Mouse (Mus musculus) gastrocnemius, postnatal 36 days (tissue): Measurements from ENCODE around the gene 4930442H23Rik. TPM values are rescaled to one million over a fixed set of nuclear protein-coding genes. Genes with fewer than 3 reads are reported as not detected.

ENCODE experiments used
- DNase-seq, 2 experiments: peaks; one replicate each; pipeline ENCODE4 v3.0.0; 2022
- intact Hi-C: fragments of 180-260 bp; cut with DNase I; formaldehyde crosslinking; loops from one replicate; pipeline ENCODE4 v1.15.1; 2025
- total RNA-seq, 2 experiments: library from RNA; stranded (reverse); gene quantifications; 2 replicates each; pipeline ENCODE4 v1.2.3; 2021

4930442H23Rik gene
- total RNA-seq, 2 experiments from 2014 or later = not detected

GRCm38 (mm10) chr10:81154736-81155135, 28.9 kb downstream of the 4930442H23Rik start:
- intact Hi-C loops = no loop called here
- no peak for DNase-seq

DNA sequence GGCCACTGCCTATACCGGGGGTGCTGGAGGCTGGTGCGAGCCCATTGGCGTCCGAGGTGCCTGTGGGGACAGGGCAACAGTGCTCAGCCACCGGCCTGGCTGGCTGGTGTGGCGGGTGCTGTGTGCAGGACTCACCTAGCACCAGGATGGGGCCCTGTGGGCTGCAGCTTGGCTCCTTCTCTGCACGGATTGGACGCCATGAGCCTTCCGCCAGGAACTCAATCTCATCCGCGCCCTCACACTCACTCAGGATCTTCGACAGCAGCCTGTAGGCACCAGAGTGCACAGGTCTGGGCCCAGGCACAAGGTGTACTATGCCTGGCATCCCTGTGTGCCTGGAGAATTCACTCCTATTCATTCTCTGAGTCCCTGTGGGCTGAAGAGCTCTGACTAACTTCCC, 29.3 kb downstream of the 4930442H23Rik start:
- no peak for DNase-seq
- intact Hi-C loops = no loop called here

DNA sequence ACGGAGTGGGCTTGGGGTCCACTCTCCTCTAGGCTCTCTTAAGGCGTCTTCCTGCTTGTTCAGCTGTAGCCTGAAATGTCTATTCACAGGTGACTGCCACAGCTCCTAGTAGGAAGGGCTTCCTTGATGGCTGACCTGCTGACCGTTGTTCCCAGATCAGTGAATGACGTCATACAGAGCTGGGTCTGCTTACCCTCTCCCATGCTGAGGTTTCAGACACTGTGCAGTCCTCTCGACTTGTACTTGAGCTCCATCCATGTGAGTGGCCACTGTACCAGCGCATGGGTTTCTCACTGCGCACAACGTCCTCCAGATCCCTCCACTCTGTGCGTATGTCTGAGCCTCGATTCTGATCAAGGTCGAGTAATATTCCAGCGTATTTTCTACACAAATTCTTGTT, 31.0 kb downstream of the 4930442H23Rik start:
- intact Hi-C loops = no loop called here
- no peak for DNase-seq

GRCm38 (mm10) chr10:81151261-81151660, 32.4 kb downstream of the 4930442H23Rik start:
- intact Hi-C loops = no loop called here
- DNase-seq = no peak

DNA sequence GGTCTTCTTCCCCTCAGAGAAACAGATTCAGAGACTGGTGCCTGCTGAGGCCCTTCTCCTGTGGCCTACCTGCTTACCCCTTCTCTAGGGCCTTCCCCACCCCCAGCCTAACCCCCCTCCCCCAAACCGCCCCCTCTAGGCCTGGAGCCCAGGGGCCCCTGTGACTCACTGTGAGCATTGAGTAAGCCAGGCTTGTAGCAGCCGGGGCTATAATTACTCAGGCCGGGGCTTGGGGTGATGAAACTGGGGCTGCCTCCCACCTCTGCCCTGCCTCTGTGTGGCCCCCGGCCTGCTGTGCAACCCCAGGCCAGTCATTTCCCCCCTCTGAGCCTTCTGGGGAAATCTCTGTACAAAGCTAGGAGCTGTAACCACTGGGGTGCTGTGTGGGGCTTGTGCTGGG, 37.4 kb downstream of the 4930442H23Rik start:
- intact Hi-C loops = loop anchor here (5.0 kb wide), 1 partner anchor 301 kb away; no protein-coding TSS in a partner anchor

GRCm38 (mm10) chr10:81145778-81146177, 37.9 kb downstream of the 4930442H23Rik start:
- intact Hi-C loops = loop anchor here (5.0 kb wide), 1 partner anchor 302 kb away; no protein-coding TSS in a partner anchor

More for the DNA sequence above, 37.4 kb downstream of the 4930442H23Rik start:
- DNase-seq = no peak

GRCm38 (mm10) chr10:81145307-81145706, 38.3 kb downstream of the 4930442H23Rik start:
- no peak for DNase-seq
- intact Hi-C loops = loop anchor here (5.0 kb wide), 1 partner anchor 302 kb away; no protein-coding TSS in a partner anchor

More at GRCm38 (mm10) chr10:81145778-81146177, 37.9 kb downstream of the 4930442H23Rik start:
- no peak for DNase-seq

GRCm38 (mm10) chr10:81144667-81145066, 39.0 kb downstream of the 4930442H23Rik start:
- DNase-seq = no peak

DNA sequence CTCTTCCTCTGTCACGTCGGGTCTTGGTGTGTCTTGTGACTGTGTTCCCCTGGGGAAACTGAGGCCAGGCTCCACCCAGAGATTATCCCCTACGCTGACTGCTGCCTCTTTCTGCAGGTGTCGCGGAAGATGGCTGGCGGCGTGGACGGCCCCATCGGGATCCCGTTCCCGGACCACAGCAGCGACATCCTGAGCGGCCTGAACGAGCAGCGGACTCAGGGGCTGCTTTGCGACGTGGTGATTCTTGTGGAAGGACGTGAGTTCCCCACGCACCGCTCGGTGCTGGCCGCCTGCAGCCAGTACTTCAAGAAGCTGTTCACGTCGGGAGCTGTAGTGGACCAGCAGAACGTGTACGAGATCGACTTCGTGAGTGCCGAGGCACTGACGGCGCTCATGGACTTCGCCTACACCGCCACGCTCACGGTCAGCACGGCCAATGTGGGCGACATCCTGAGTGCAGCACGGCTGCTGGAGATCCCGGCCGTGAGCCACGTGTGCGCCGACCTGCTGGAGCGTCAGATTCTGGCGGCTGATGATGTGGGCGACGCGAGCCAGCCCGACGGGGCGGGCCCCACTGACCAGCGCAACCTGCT, 39.7 kb downstream of the 4930442H23Rik start:
- intact Hi-C loops = no loop called here
- DNase-seq = no peak

More at GRCm38 (mm10) chr10:81144667-81145066, 39.0 kb downstream of the 4930442H23Rik start:
- intact Hi-C loops = loop anchor here (5.0 kb wide), 1 partner anchor 303 kb away; no protein-coding TSS in a partner anchor

GRCm38 (mm10) chr10:81143157-81143633, 40.5 kb downstream of the 4930442H23Rik start:
- intact Hi-C loops = no loop called here
- DNase-seq = no peak

GRCm38 (mm10) chr10:81142551-81142981, 41.1 kb downstream of the 4930442H23Rik start:
- intact Hi-C loops = no loop called here

GRCm38 (mm10) chr10:81141455-81142210, 42.0 kb downstream of the 4930442H23Rik start:
- intact Hi-C loops = no loop called here

More at GRCm38 (mm10) chr10:81142551-81142981, 41.1 kb downstream of the 4930442H23Rik start:
- DNase-seq = no peak

GRCm38 (mm10) chr10:81140717-81141454, 42.8 kb downstream of the 4930442H23Rik start:
- intact Hi-C loops = no loop called here
- DNase-seq = no peak

More at GRCm38 (mm10) chr10:81141455-81142210, 42.0 kb downstream of the 4930442H23Rik start:
- DNase-seq = no peak

DNA sequence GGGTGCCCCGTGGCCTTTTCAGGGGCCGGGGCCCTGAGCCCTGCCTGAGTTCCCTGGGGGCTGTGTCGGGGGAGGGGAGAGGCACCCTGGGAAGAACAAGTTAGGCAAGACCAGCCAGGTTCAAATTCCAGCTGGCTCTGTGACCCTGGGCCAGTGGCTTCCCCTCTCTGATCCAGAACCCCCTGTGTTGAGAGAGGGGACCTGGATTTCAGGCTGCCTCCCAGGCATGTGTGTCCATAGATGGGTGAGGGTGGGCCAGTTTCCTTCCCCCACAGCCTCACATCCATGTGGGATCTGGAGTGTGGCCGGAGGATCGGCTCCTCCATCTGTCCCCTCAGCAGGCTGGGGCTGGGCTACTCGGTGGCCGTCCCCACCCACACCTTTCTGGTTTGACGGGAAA, 43.6 kb downstream of the 4930442H23Rik start:
- DNase-seq = no peak
- intact Hi-C loops = no loop called here

- no peak for DNase-seq
- intact Hi-C loops = loop anchor here (5.0 kb wide), 1 partner anchor 33 kb away; no protein-coding TSS in a partner anchor
These were observed 44.2 kb downstream of the 4930442H23Rik start for GRCm38 (mm10) chr10:81139529-81139846.

DNA sequence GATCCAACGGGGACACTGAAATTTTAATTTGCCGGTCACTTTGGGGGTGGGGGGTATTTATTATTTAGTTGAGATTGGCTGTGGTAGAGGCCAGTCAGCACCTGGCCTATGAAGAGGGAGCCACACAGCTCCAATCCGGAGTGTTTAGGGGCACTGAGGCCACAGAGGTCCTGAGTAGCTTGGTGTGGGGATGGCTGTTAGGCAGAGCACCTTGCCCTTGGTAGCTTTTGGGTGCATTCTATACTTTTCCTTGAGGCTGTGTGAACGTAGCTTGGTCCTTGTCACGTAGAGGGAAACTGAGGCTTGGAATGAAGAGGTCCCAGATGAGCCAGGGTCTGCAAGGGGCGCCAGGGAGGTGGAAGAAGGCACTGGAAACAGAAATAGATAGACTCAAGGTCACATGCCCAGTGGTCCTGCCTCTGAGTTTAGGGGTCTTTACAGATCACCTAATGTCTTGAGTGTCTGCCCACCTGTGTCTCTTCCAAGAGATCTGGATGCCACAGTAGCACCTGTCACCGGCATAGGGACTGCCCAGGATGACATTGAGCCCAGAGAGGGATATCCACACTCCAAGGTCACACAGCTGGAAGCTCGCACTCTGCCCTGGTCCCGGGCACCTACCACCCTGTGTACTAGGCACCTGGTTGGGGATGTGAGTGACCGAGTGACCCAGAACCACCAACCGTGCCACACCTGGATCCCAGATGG, 44.7 kb downstream of the 4930442H23Rik start:
- intact Hi-C loops = loop anchor here (5.0 kb wide), 1 partner anchor 33 kb away; no protein-coding TSS in a partner anchor
- DNase-seq = no peak

DNA sequence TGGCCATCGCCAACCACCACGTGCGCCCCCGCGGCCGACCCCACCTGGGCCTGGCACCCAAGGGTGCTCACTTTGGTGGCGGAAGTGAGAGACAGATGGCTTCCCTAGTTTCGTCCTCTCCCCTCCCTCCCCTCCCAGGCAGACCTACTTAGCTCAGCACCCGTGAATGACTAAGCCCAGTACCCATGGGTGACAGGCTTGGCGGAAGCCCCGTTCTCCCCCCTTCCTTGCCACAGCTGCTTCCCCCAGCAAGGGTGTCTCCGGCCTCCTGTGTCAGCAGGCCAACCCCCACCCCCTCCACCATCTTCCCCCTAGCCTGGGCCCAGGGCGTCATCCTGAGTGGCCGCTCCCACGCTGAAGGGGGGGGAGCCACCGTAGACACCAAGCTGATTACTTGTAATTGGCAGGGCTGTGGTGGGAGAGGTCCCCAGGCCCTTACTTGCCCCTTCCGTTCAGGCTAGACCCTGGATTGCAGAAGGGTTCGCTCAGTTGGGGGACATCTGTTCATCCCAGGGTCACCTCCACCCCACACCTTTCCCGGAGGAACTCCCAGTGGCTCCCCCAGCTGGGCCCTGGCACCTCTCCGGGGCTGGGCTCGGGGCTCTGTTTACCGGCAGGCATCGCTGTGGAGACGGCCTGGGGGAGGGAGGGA, 45.4 kb downstream of the 4930442H23Rik start:
- DNase-seq = no peak
- intact Hi-C loops = loop anchor here (5.0 kb wide), 1 partner anchor 34 kb away; no protein-coding TSS in a partner anchor

- intact Hi-C loops = loop anchor here (5.0 kb wide), 1 partner anchor 35 kb away; no protein-coding TSS in a partner anchor
- DNase-seq = peak; percentile 99
These were observed 46.2 kb downstream of the 4930442H23Rik start for GRCm38 (mm10) chr10:81137252-81138130.
